Mouse (Mus musculus) ovary, postnatal 10 days (tissue): ENCODE results near the gene Rbsn.

Experiments used
- DNase-seq: peaks from one replicate; pipeline ENCODE4 v3.0.0; 2022; ENCODE audit warnings: low spot score

Rbsn gene

GRCm38 (mm10) chr6:92214773-92215449 lies at the start of gene Rbsn:
TSS of gene Rbsn (minus strand) at chr6:92214925.
- peak; percentile 63 for DNase-seq

DNA sequence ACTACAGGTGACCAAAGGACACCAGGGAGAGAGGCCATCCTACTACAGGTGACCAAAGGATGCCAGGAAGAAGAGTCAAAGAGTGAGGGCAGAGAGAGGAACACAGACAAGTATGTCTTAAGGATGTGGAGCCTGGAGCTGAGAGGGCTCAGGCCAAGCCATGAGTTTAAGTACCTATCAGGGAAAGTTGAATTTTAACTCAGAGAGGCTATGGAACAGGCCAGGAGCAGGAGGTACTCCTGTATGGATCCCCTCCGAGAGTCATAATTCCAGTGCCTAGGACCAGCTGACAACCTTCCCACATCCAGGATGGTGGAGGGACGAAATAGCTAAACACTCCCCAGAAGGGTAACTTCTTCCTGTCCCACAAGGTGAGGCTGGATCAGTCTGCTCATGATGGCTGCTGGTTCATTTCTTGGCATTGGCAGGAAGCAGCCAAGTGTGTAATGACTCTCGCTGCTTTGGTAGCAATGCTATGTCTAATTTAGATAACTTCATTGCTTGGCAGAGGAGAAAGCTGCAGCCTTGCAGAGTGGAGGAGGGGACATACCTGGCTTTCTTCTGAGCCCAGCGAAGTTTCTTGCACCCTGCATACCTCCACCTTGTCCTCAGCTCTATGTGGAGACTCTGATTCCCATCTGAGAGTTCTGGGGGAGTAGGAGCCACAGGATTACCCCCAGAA lies 46.6 kb upstream of the Rbsn start:
- DNase-seq, result no peak

- no peak for DNase-seq
These were observed 40.6 kb upstream of the Rbsn start for GRCm38 (mm10) chr6:92255346-92255745.

DNA sequence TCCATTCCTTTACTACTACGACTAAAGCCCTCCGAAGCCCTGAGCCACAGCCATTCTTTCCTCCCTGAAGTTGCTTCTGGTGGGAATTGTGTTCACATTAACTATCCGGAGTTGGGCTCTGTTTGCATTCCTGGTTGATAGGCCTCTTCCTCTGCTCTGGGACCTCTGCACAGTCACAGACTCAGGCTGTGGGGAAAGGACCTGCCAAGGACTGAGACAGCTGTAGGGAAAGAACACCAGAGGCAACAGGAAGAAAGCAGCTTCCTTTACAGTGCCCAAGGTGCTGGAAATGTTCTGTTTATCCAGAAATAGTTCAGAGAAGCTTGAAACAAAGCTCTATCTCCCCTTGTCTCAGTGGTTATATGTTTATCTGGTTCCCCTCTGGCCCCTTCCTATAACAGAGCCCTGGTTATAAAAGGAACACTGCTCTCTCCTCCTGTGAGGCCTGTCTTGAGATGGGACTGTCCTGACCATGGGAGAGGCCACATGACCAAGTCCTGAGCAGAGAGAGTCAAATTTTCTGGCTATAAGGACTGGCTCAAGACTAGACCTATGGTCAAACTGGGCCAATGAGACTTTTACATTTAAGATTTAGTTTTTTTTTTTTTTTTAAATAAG lies 38.6 kb upstream of the Rbsn start:
- no peak for DNase-seq

DNA sequence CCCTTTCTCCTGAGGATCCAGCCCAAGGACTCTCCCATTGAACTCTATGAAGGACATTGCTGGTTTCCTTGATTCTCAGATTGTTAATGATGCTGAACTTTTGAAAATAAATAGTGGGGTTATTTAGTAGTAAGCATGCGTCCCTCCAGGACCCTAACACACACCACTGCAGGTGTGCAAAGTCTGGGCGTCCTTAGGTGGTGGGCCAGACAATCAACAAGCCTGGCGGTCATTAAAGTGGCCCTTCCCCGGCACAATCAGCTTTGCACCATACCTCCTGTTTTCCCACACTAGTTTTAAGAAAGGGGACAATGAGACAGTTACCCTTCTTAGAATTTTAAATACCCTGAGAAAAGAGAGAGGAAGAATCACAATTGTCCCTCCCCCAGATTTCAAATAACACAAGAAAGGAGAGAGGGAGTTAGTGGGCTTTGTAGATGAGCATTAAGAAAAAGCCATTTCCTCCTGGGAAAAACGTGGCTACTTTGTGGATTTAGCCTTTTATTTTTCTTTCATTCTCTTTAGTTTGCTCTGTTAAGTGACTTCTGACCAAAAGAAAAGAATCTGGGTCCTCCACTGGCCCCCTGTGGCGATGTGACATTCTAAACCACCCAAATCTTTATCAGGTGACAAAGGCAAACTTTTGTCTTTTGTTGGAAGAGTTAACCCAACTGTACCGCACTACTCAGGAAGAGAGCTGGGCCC lies 32.6 kb upstream of the Rbsn start:
- DNase-seq, result no peak

- no peak for DNase-seq
These were observed 31.6 kb upstream of the Rbsn start for GRCm38 (mm10) chr6:92246335-92246734.

DNA sequence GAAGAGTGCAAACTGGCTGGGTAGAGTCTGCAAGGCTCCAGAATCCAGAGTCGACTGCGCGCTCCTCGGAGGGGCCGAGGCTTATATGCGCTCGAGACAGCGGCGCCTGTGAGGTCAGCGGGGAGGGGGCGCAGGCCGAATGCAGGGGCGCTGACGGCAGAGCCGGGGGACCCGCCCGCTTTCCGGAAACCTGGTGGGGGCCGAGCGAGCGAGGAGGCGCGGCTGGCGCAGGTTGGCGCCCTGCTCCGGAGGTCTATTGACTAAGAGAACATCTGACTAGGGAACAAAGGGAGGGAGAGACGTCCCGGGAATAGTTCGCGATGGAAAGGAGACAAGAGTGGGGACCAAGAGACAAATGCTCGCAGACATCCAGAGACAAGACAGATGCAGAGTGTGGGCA lies 29.9 kb upstream of the Rbsn start, which contains the start of gene Trh:
Trh (minus strand) TSS at position 60 of the 400 bp plus-strand sequence.
- no peak for DNase-seq

GRCm38 (mm10) chr6:92241178-92241906 lies 26.6 kb upstream of the Rbsn start:
- no peak for DNase-seq

GRCm38 (mm10) chr6:92235036-92235435 lies 20.3 kb upstream of the Rbsn start:
- no peak for DNase-seq

DNA sequence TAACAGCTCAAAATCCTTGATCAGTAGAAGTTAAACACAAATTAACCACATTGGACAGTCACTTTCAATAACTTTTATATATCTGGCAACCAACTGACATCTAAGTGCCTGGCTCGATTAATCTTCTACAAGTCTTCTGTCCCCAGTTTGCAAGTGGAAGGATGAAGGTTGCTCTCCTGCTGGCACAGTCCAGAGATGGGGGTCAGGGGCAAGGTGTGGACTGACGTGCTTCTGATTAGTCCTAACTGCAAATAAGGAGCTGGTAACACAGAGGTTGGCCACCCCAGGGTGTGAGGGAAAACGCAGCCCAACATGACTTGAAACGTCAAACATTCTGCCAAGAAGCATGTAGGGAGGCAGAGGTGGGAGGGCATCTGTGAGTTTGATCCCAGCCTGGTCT lies 17.0 kb upstream of the Rbsn start:
- no peak for DNase-seq

DNA sequence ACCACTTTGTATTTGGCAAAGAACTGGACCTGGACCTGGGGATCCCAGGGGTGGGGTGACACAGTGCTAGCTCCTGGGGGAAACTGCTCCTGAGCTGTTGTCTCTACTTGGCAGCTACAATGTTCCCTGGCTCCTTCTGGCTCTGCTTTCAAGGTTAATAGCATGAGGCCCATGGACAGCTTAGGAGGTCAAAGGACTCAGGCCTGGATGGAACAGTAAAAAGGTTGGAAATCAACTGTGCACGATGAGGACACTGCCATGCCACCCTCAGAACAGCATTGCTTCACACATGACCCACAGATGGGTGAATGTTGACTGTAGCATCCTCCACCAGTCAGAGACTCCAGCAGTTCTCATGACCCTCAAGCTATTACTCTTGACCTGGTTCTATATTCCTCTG lies 16.6 kb upstream of the Rbsn start:
- no peak for DNase-seq

DNA sequence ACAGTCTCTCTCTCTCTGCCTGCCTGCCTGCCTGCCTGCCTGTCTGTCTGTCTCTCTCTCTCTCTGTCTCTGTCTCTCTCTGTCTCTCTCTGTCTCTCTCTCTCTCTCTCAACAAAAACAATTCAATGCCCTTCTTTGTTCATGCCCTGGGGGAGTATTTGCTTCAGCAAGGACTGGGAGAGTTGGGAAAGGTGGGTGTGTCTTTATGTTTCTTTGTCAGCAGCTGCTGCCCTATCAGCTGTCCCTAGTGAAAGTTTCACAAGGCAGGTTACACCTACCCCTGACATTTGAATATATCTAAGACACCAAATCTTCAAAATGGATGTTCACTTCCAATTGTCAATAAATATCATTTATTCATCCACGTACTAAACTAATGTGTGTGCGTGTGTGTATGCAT lies 14.9 kb upstream of the Rbsn start:
- no peak for DNase-seq

- DNase-seq, result no peak
These were observed 14.4 kb upstream of the Rbsn start for GRCm38 (mm10) chr6:92229103-92229502.

- DNase-seq, result peak; percentile 9
These were observed 10.3 kb upstream of the Rbsn start for GRCm38 (mm10) chr6:92224981-92225380.

DNA sequence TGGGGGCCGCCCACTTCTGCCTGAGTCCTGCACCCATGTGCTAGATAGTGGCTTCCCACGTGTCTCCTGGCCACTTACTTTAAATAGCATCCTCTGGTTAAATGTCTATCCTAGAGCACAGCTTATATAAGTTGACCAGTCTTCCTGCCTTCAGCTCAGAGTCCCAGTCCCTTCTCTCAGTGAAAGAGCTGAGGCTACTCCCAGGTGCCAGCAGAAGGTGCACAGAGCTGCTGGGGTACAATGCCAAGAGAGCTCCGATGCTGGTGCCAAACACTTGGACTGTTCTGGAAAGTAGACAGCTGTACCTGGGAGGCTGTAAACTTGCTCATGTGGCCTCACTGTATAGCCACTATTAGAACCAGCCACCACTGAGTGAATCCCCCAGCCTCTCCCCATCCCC lies 7.3 kb upstream of the Rbsn start:
- no peak for DNase-seq

GRCm38 (mm10) chr6:92221604-92222003 lies 6.9 kb upstream of the Rbsn start:
- no peak for DNase-seq

- DNase-seq, result peak; percentile 16
These were observed 4.7 kb upstream of the Rbsn start for GRCm38 (mm10) chr6:92219445-92219844.

GRCm38 (mm10) chr6:92214055-92214772 lies 511 bp downstream of the Rbsn start:
- no peak for DNase-seq

GRCm38 (mm10) chr6:92199414-92199813 lies 15.3 kb downstream of the Rbsn start:
- no peak for DNase-seq

DNA sequence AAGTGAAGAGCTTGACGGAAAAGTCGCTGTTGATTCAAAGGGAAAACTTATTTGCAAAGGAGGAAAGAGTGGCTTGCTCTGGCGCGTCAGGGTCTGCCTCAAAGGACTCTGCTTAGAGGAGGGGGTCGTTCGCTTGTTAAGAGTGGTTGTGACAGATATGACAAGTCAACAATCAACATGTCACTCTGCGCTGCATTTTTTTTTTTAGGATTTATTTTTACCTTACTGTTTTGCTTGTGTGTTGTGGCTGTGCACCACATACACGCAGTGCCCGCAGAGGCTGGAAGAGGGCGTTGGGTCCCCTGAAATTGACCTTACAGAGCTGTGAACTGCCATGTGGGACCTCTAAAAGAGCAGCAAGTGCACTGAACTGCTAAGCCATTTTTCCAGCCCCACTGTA lies 30.5 kb downstream of the Rbsn start:
- no peak for DNase-seq

- peak; percentile 41 for DNase-seq
These were observed 31.0 kb downstream of the Rbsn start, which contains the start of gene Mrps25 for GRCm38 (mm10) chr6:92183621-92184131. TSS of gene Mrps25 (minus strand) at chr6:92184033.
